Mouse (Mus musculus) bone marrow, adult 2 months (tissue): ENCODE measurements around the gene Irs2.

ENCODE experiments used
- CTCF ChIP-seq: fragments of 200-500 bp; IDR thresholded peaks from 2 replicates; pipeline ENCODE4 v1.5.1; 2011; ENCODE audit warnings: low read length, control low read depth; ENCODE audit not compliant: control insufficient read depth, insufficient read depth
- POLR2A ChIP-seq: fragments of 200-500 bp; IDR thresholded peaks from 2 replicates; pipeline ENCODE4 v1.6.1; 2011; ENCODE audit warnings: low read depth, mild to moderate bottlenecking, control low read depth, low read length, borderline replicate concordance; ENCODE audit not compliant: control insufficient read depth

GRCm38 (mm10) chr8:11006276-11006630 lies 2.0 kb downstream of the Irs2 start:
- TF ChIP-seq CTCF: no peak
- TF ChIP-seq POLR2A: no peak
